Mouse (Mus musculus): ENCODE data around the gene D13Ertd608e. TPM values are rescaled to one million over a fixed set of nuclear protein-coding genes. Genes with fewer than 3 reads are reported as not detected.
A peak's percentile ranks its signal among the peaks of the same experiment; 100 is the strongest.
"Not testable (repeated sequence)": the region's sequence is repeated elsewhere in the genome, so short reads cannot be mapped to it uniquely, and the experiment has no call there.

D13Ertd608e gene
- polyA plus RNA-seq, 1 experiment from 2014 or later: not detected

DNA sequence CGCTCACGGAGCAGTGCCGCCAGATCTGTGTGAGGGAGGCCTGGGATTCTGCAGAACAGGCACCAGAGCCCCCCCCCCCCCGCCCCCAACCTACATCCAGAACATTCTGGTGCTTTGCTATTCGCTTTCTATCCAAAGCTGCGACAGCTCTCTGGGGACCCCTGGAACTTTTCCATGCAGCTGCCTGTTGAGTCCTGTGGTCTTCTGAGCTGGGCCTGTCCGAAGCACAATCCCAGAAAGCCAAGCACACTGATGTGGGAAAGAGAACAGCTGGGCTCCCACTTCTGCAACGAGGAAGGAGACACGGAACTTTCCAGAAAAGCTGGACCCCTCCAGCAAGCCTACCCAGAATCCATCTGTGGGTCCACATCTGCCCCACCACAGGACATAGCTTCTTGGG, 25.8 kb upstream of the D13Ertd608e start:
- no peaks in the 10 kb centered on the region for H3K36me3 ChIP-seq (ENCODE audit: control insufficient read depth, insufficient read depth, low read length)
- no peaks in the 10 kb centered on the region for H3K4me1 ChIP-seq (replicated peaks; ENCODE audit: control insufficient read depth, insufficient read depth, low read length)
- H3K27ac ChIP-seq (ENCODE audit: low read depth, low read length): no peak overlapping the region
- no peak for ATAC-seq (replicated peaks; ENCODE audit: low FRiP score)
- H3K27me3 ChIP-seq (ENCODE audit: control insufficient read depth, insufficient read depth, low read length): no peaks in the 10 kb centered on the region
- no peaks in the 10 kb centered on the region for H3K9me3 ChIP-seq (ENCODE audit: control insufficient read depth, low read length)
- no peak for DNase-seq (ENCODE audit: low spot score)
- H3K4me3 ChIP-seq (ENCODE audit: low read depth, low read length): no peak overlapping the region
- 88% methylated on average over 9 of the region's 9 CpGs for WGBS
- H3K4me2 ChIP-seq (ENCODE audit: low read depth, low read length, severe bottlenecking): no peak overlapping the region
- no peak overlapping the region for H3K9ac ChIP-seq (ENCODE audit: low read length)

DNA sequence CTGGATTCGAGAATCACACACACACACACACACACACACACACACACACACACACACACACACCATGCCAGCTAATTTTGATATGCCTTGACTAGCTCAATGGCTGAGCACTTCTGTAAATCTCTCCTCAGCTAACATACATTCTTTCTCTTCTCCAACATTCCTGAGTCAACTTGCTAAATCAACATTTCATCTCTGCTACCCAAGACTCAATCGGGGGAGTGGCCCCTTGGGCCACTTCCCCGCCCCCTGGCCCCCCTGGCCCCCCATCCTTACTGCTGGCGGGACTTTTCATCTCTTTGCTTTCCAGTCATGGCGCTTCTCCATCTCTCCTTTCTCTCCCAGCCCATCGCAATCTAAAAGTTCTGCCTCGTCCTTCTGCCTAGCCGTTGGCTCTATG, 19.0 kb upstream of the D13Ertd608e start:
- 66% methylated on average over 8 of the region's 8 CpGs for WGBS
- no peaks in the 10 kb centered on the region for H3K27me3 ChIP-seq (ENCODE audit: control insufficient read depth, insufficient read depth, low read length)
- no peak overlapping the region for H3K9ac ChIP-seq (ENCODE audit: low read length)
- no peak for ATAC-seq (replicated peaks; ENCODE audit: low FRiP score)
- H3K4me2 ChIP-seq (ENCODE audit: low read depth, low read length, severe bottlenecking): no peak overlapping the region
- no peaks in the 10 kb centered on the region for H3K36me3 ChIP-seq (ENCODE audit: control insufficient read depth, insufficient read depth, low read length)
- no peak overlapping the region for H3K4me3 ChIP-seq (ENCODE audit: low read depth, low read length)
- H3K4me1 ChIP-seq (replicated peaks; ENCODE audit: control insufficient read depth, insufficient read depth, low read length): 0 out of 2 replicates have a peak, but pooled peaks cover 2% of the 10 kb centered on the region
- DNase-seq (ENCODE audit: low spot score): no peak
- no peaks in the 10 kb centered on the region for H3K9me3 ChIP-seq (ENCODE audit: control insufficient read depth, low read length)
- no peak overlapping the region for H3K27ac ChIP-seq (ENCODE audit: low read depth, low read length)

GRCm38 (mm10) chr13:119817579-119818206, 18.1 kb upstream of the D13Ertd608e start:
- 0 out of 2 replicates have a peak, but pooled peaks cover 2% of the 10 kb centered on the region for H3K4me1 ChIP-seq (replicated peaks; ENCODE audit: control insufficient read depth, insufficient read depth, low read length)
- no peak for ATAC-seq (replicated peaks; ENCODE audit: low FRiP score)
- no peaks in the 10 kb centered on the region for H3K27me3 ChIP-seq (ENCODE audit: control insufficient read depth, insufficient read depth, low read length)
- H3K27ac ChIP-seq (ENCODE audit: low read depth, low read length): no peak overlapping the region
- 25% methylated on average over 2 of the region's 2 CpGs for WGBS
- no peak overlapping the region for H3K9ac ChIP-seq (ENCODE audit: low read length)
- no peaks in the 10 kb centered on the region for H3K9me3 ChIP-seq (ENCODE audit: control insufficient read depth, low read length)
- DNase-seq (ENCODE audit: low spot score): no peak
- H3K36me3 ChIP-seq (ENCODE audit: control insufficient read depth, insufficient read depth, low read length): no peaks in the 10 kb centered on the region
- no peak overlapping the region for H3K4me3 ChIP-seq (ENCODE audit: low read depth, low read length)
- no peak overlapping the region for H3K4me2 ChIP-seq (ENCODE audit: low read depth, low read length, severe bottlenecking)

GRCm38 (mm10) chr13:119830116-119830515, 5.7 kb upstream of the D13Ertd608e start, which contains the start of gene AF067063:
AF067063 (minus strand) TSS chr13:119830216.
- not testable (repeated sequence) for H3K4me3 ChIP-seq (ENCODE audit: low read depth, low read length); H3K4me1 ChIP-seq (replicated peaks; ENCODE audit: control insufficient read depth, insufficient read depth, low read length); H3K27me3 ChIP-seq (ENCODE audit: control insufficient read depth, insufficient read depth, low read length); H3K9me3 ChIP-seq (ENCODE audit: control insufficient read depth, low read length); H3K27ac ChIP-seq (ENCODE audit: low read depth, low read length); DNase-seq (ENCODE audit: low spot score); H3K36me3 ChIP-seq (ENCODE audit: control insufficient read depth, insufficient read depth, low read length); H3K9ac ChIP-seq (ENCODE audit: low read length); ATAC-seq (replicated peaks; ENCODE audit: low FRiP score); H3K4me2 ChIP-seq (ENCODE audit: low read depth, low read length, severe bottlenecking)

DNA sequence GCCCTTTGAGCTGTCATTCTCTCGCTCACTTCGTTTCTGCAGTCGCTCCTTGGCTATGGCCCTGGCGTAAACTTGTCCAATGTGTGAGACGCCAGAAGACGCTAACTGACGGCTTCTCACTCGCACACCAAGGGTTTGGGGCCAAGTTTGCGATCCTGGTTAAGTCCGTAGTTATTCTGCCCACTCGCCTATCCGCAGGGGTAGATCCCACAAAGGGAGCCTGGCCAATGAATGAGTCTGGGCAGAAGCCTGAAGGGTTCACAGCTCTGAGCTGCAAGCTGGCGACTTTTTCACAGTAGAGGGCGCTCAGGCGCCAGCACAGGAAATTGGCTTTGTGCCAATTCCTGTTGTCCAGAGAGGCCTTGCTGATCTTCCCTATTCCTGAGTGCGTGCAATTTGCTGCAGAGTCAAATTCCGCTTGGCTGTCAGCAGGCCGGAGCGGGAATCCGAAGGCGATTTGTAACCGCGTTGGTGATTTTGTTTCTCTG, 562 bp downstream of the D13Ertd608e start:
- peak overlapping the region; percentile 41; the same call in 1 of the 2 replicates for H3K4me2 ChIP-seq (ENCODE audit: low read depth, low read length, severe bottlenecking)
- H3K9ac ChIP-seq (ENCODE audit: low read length); H3K36me3 ChIP-seq (ENCODE audit: control insufficient read depth, insufficient read depth, low read length); H3K27me3 ChIP-seq (ENCODE audit: control insufficient read depth, insufficient read depth, low read length); H3K27ac ChIP-seq (ENCODE audit: low read depth, low read length); H3K9me3 ChIP-seq (ENCODE audit: control insufficient read depth, low read length); H3K4me1 ChIP-seq (replicated peaks; ENCODE audit: control insufficient read depth, insufficient read depth, low read length): not testable (repeated sequence)
- DNase-seq (ENCODE audit: low spot score) (peak; percentile 58), ATAC-seq (replicated peaks; ENCODE audit: low FRiP score) (peak; percentile 85)
- WGBS: 8% methylated on average over 23 of the region's 23 CpGs
- 0 out of 2 replicates have a peak overlapping the region, but pooled peaks have one; percentile 2 for H3K4me3 ChIP-seq (ENCODE audit: low read depth, low read length)

DNA sequence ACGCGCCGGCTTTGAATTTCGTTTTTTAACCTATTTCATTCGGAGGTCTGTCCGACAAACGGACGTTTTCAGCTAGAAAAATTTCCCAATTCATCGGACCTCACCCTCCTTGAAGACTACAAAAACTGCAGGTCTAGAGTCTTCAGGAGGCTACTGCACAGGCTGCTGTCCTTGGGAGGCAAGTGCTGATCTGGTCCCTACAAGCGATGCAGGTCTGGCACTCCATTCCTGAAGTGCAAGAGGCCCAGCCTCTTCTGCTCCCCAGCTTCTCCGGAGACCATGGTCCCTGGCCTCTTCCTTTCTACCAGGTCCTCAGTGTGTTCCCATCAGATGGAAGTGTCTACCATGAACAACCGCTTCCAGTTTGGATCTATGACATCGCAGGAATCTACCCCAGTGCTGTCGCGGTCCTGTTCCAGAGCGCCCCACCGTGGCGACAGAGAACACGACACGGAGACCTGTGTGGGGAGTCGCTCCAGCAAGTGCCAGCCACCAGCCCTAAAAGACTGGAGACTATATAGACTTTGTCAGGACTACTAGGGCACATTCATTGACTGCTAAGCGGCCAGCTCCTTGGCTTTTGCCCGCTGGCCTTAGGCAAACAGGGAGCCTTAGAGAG, 2.0 kb downstream of the D13Ertd608e start:
- DNase-seq (ENCODE audit: low spot score) (peak; percentile 72), ATAC-seq (replicated peaks; ENCODE audit: low FRiP score) (peak; percentile 59; the same call in 1 of the 2 replicates)
- 5% methylated on average over 14 of the region's 23 CpGs for WGBS
- H3K9me3 ChIP-seq (ENCODE audit: control insufficient read depth, low read length); H3K27ac ChIP-seq (ENCODE audit: low read depth, low read length); H3K4me1 ChIP-seq (replicated peaks; ENCODE audit: control insufficient read depth, insufficient read depth, low read length); H3K4me2 ChIP-seq (ENCODE audit: low read depth, low read length, severe bottlenecking); H3K36me3 ChIP-seq (ENCODE audit: control insufficient read depth, insufficient read depth, low read length); H3K9ac ChIP-seq (ENCODE audit: low read length); H3K4me3 ChIP-seq (ENCODE audit: low read depth, low read length); H3K27me3 ChIP-seq (ENCODE audit: control insufficient read depth, insufficient read depth, low read length): not testable (repeated sequence)

- not testable (repeated sequence) for H3K4me1 ChIP-seq (replicated peaks; ENCODE audit: control insufficient read depth, insufficient read depth, low read length); H3K36me3 ChIP-seq (ENCODE audit: control insufficient read depth, insufficient read depth, low read length); ATAC-seq (replicated peaks; ENCODE audit: low FRiP score); H3K27ac ChIP-seq (ENCODE audit: low read depth, low read length); H3K4me2 ChIP-seq (ENCODE audit: low read depth, low read length, severe bottlenecking); H3K4me3 ChIP-seq (ENCODE audit: low read depth, low read length); H3K9me3 ChIP-seq (ENCODE audit: control insufficient read depth, low read length); H3K9ac ChIP-seq (ENCODE audit: low read length); H3K27me3 ChIP-seq (ENCODE audit: control insufficient read depth, insufficient read depth, low read length)
- DNase-seq (ENCODE audit: low spot score): peak; percentile 47
- WGBS: 21% methylated on average over 6 of the region's 6 CpGs
These were observed 4.2 kb downstream of the D13Ertd608e start for GRCm38 (mm10) chr13:119839982-119840381.

GRCm38 (mm10) chr13:119862399-119862798, 26.6 kb downstream of the D13Ertd608e start:
- WGBS: no CpG with 5 or more reads among the region's 6 CpGs
- not testable (repeated sequence) for H3K27me3 ChIP-seq (ENCODE audit: control insufficient read depth, insufficient read depth, low read length); H3K4me2 ChIP-seq (ENCODE audit: low read depth, low read length, severe bottlenecking); H3K27ac ChIP-seq (ENCODE audit: low read depth, low read length); H3K36me3 ChIP-seq (ENCODE audit: control insufficient read depth, insufficient read depth, low read length); H3K9me3 ChIP-seq (ENCODE audit: control insufficient read depth, low read length); DNase-seq (ENCODE audit: low spot score); H3K4me1 ChIP-seq (replicated peaks; ENCODE audit: control insufficient read depth, insufficient read depth, low read length); H3K4me3 ChIP-seq (ENCODE audit: low read depth, low read length); ATAC-seq (replicated peaks; ENCODE audit: low FRiP score); H3K9ac ChIP-seq (ENCODE audit: low read length)
